Mouse (Mus musculus) CH12F3 (cell line): ENCODE results near the gene Cog4.
"Not testable (repeated sequence)": the region's sequence is repeated elsewhere in the genome, so short reads cannot be mapped to it uniquely, and the experiment has no call there.

Source experiments
- in situ Hi-C: fragments of 300-500 bp; cut with MboI; formaldehyde crosslinking; loops from 2 replicates; pipeline ENCODE4 v1.14.3; 2020; ENCODE audit warnings: low sequenced_read_pairs

Cog4 gene

GRCm38 (mm10) chr8:110888441-110888840, 42.0 kb downstream of the Cog4 start:
- in situ Hi-C loops = no loop called here

- in situ Hi-C loops = no loop called here
Observed at GRCm38 (mm10) chr8:110888860-110889259, 42.5 kb downstream of the Cog4 start.

GRCm38 (mm10) chr8:110889904-110890470, 43.6 kb downstream of the Cog4 start:
- in situ Hi-C loops = no loop called here

- in situ Hi-C loops = no loop called here
Observed at GRCm38 (mm10) chr8:110892040-110892439, 45.6 kb downstream of the Cog4 start.

- in situ Hi-C loops = no loop called here
Observed at GRCm38 (mm10) chr8:110892913-110893312, 46.5 kb downstream of the Cog4 start.

- in situ Hi-C loops = no loop called here
Observed at GRCm38 (mm10) chr8:110894851-110895250, 48.5 kb downstream of the Cog4 start.

- in situ Hi-C loops = no loop called here
Observed at GRCm38 (mm10) chr8:110895254-110895653, 48.9 kb downstream of the Cog4 start.

- in situ Hi-C loops = no loop called here
Observed at GRCm38 (mm10) chr8:110895812-110896211, 49.4 kb downstream of the Cog4 start.

- in situ Hi-C loops = no loop called here
Observed at GRCm38 (mm10) chr8:110897495-110897894, 51.1 kb downstream of the Cog4 start.

- in situ Hi-C loops = no loop called here
Observed at GRCm38 (mm10) chr8:110901056-110901455, 54.7 kb downstream of the Cog4 start.

GRCm38 (mm10) chr8:110901839-110902578, 55.6 kb downstream of the Cog4 start, which contains the start of gene Fuk:
Gene Fuk (minus strand): TSS chr8:110902488.
- in situ Hi-C loops = no loop called here

GRCm38 (mm10) chr8:110902579-110902965, 56.2 kb downstream of the Cog4 start:
- in situ Hi-C loops = no loop called here

- in situ Hi-C loops = no loop called here
Observed at GRCm38 (mm10) chr8:110905404-110905803, 59.0 kb downstream of the Cog4 start.

GRCm38 (mm10) chr8:110906682-110907081, 60.3 kb downstream of the Cog4 start:
- in situ Hi-C loops = no loop called here

- in situ Hi-C loops = not testable (repeated sequence)
Observed at GRCm38 (mm10) chr8:110909850-110910249, 63.5 kb downstream of the Cog4 start.

- in situ Hi-C loops = no loop called here
Observed at GRCm38 (mm10) chr8:110911576-110912570, 65.5 kb downstream of the Cog4 start.

- in situ Hi-C loops = no loop called here
Observed at GRCm38 (mm10) chr8:110917415-110917814, 71.0 kb downstream of the Cog4 start.

- in situ Hi-C loops = no loop called here
Observed at GRCm38 (mm10) chr8:110918027-110918426, 71.6 kb downstream of the Cog4 start.

- in situ Hi-C loops = no loop called here
Observed at GRCm38 (mm10) chr8:110918460-110918859, 72.1 kb downstream of the Cog4 start.

- in situ Hi-C loops = no loop called here
Observed at GRCm38 (mm10) chr8:110919341-110920031, 73.1 kb downstream of the Cog4 start, which contains the start of gene St3gal2. Gene St3gal2 (plus strand): TSS chr8:110919922.
